Mouse (Mus musculus) lung, embryonic 15.5 days (tissue): ENCODE data around the gene Grap2. TPM values are rescaled to one million over a fixed set of nuclear protein-coding genes. Genes with fewer than 3 reads are reported as not detected.
"Not testable (repeated sequence)": the region's sequence is repeated elsewhere in the genome, so short reads cannot be mapped to it uniquely, and the experiment has no call there.

Experiments used
- ATAC-seq: fragments of 200-750 bp; cut with Nextera tagmentation; 2 replicates; pipeline ENCODE4 v1.8.0; 2017; ENCODE audit warnings: moderate number of reproducible peaks, borderline replicate concordance; ENCODE audit not compliant: low FRiP score, low TSS enrichment; ENCODE audit errors: extremely low read depth
- H3K27ac ChIP-seq: fragments of 300-500 bp; sonication (generic); 2 replicates; pipeline ENCODE4 v1.5.1; 2015; ENCODE audit warnings: moderate library complexity, mild to moderate bottlenecking, inconsistent platforms
- H3K27me3 ChIP-seq: fragments of 300-500 bp; sonication (generic); 2 replicates; pipeline ENCODE4 v1.6.1; 2015; ENCODE audit warnings: inconsistent platforms
- H3K36me3 ChIP-seq: fragments of 300-500 bp; sonication (generic); 2 replicates; pipeline ENCODE4 v1.6.1; 2015; ENCODE audit warnings: inconsistent platforms
- H3K4me1 ChIP-seq: fragments of 300-500 bp; sonication (generic); 2 replicates; pipeline ENCODE4 v1.6.1; 2015; ENCODE audit warnings: inconsistent platforms
- H3K4me2 ChIP-seq: fragments of 300-500 bp; sonication (generic); 2 replicates; pipeline ENCODE4 v1.6.1; 2015; ENCODE audit warnings: inconsistent platforms, mild to moderate bottlenecking, moderate library complexity
- H3K4me3 ChIP-seq: fragments of 300-500 bp; sonication (generic); 2 replicates; pipeline ENCODE4 v1.5.1; 2015; ENCODE audit warnings: mild to moderate bottlenecking, inconsistent platforms
- H3K9ac ChIP-seq: fragments of 300-500 bp; sonication (generic); 2 replicates; pipeline ENCODE4 v1.6.1; 2015; ENCODE audit warnings: inconsistent platforms
- H3K9me3 ChIP-seq: fragments of 300-500 bp; sonication (generic); 2 replicates; pipeline ENCODE4 v1.6.1; 2016; ENCODE audit warnings: inconsistent platforms
- WGBS: fragments of 180-500 bp; shearing (Covaris S2); methylation state at CpG from one replicate; pipeline ENCODE4 v1.1.7; 2015; 5-methylcytosine and 5-hydroxymethylcytosine counted together
- polyA plus RNA-seq: library from polyadenylated mRNA; unstranded; fragments of >200 nt; fragmentation: Nextera tagmentation; extraction: Ambion mirVana; gene quantifications from 2 replicates; pipeline ENCODE4 v1.2.1, GENCODE M21; 2015

Gene Grap2
- polyA plus RNA-seq, 1 experiment from 2014 or later, result 2.4 TPM

- Histone ChIP-seq H3K9me3 (no peaks in the 10 kb centered on the region), H3K27me3 (peaks cover 9% of the 10 kb centered on the region; the same call in 1 of the 2 replicates), H3K27ac (no peak overlapping the region), H3K4me1 (no peaks in the 10 kb centered on the region), H3K9ac (no peak overlapping the region), H3K36me3 (no peaks in the 10 kb centered on the region), H3K4me2 (no peak overlapping the region), H3K4me3 (no peak overlapping the region)
- no peak; the same call in 1 of the 2 replicates for ATAC-seq
- 46% methylated on average over 7 of the region's 7 CpGs for WGBS
These were observed 3.2 kb upstream of the Grap2 start for GRCm38 (mm10) chr15:80569205-80569604.

- 90% methylated on average over 1 of the region's 1 CpGs for WGBS
- ATAC-seq, result no peak
- H3K4me2 ChIP-seq, result no peak overlapping the region
- H3K27me3 ChIP-seq, result peaks cover 10% of the 10 kb centered on the region; the same call in 1 of the 2 replicates
- H3K36me3 ChIP-seq, result no peaks in the 10 kb centered on the region
- H3K27ac ChIP-seq, result no peak overlapping the region
- no peak overlapping the region for H3K9ac ChIP-seq
- H3K9me3 ChIP-seq, result no peaks in the 10 kb centered on the region
- no peaks in the 10 kb centered on the region for H3K4me1 ChIP-seq
- H3K4me3 ChIP-seq, result no peak overlapping the region
These were observed 2.2 kb upstream of the Grap2 start for GRCm38 (mm10) chr15:80570226-80570625.

GRCm38 (mm10) chr15:80571611-80572010 is 783 bp upstream of the Grap2 start:
- 59% methylated on average over 7 of the region's 7 CpGs for WGBS

GRCm38 (mm10) chr15:80572811-80573520 is 572 bp downstream of the Grap2 start:
- Histone ChIP-seq H3K4me2 (no peak overlapping the region), H3K27ac (no peak overlapping the region), H3K9me3 (no peaks in the 10 kb centered on the region), H3K4me3 (no peak overlapping the region), H3K27me3 (peaks cover 31% of the 10 kb centered on the region; the same call in 1 of the 2 replicates), H3K9ac (no peak overlapping the region), H3K4me1 (no peaks in the 10 kb centered on the region), H3K36me3 (no peaks in the 10 kb centered on the region)
- 70% methylated on average over 9 of the region's 9 CpGs for WGBS
- ATAC-seq, result no peak

More at GRCm38 (mm10) chr15:80571611-80572010, 783 bp upstream of the Grap2 start:
- H3K27ac ChIP-seq, result no peak overlapping the region
- H3K27me3 ChIP-seq, result peaks cover 20% of the 10 kb centered on the region; the same call in 1 of the 2 replicates
- no peak overlapping the region for H3K9ac ChIP-seq
- H3K4me1 ChIP-seq, result no peaks in the 10 kb centered on the region
- ATAC-seq, result no peak
- H3K36me3 ChIP-seq, result no peaks in the 10 kb centered on the region
- no peaks in the 10 kb centered on the region for H3K9me3 ChIP-seq
- no peak overlapping the region for H3K4me3 ChIP-seq
- H3K4me2 ChIP-seq, result no peak overlapping the region

GRCm38 (mm10) chr15:80574211-80575040 is 2.0 kb downstream of the Grap2 start:
- no peaks in the 10 kb centered on the region for H3K4me1 ChIP-seq
- WGBS, result 89% methylated on average over 17 of the region's 17 CpGs
- no peak for ATAC-seq
- no peaks in the 10 kb centered on the region for H3K9me3 ChIP-seq
- H3K4me3 ChIP-seq, result no peak overlapping the region
- H3K27ac ChIP-seq, result no peak overlapping the region
- no peak overlapping the region for H3K9ac ChIP-seq
- H3K27me3 ChIP-seq, result peaks cover 36% of the 10 kb centered on the region
- H3K36me3 ChIP-seq, result no peaks in the 10 kb centered on the region
- no peak overlapping the region for H3K4me2 ChIP-seq

- H3K4me1 ChIP-seq, result no peaks in the 10 kb centered on the region
- H3K27me3 ChIP-seq, result peaks cover 36% of the 10 kb centered on the region
- no peak overlapping the region for H3K4me2 ChIP-seq
- no peaks in the 10 kb centered on the region for H3K9me3 ChIP-seq
- H3K4me3 ChIP-seq, result no peak overlapping the region
- no peak for ATAC-seq
- no peak overlapping the region for H3K9ac ChIP-seq
- H3K27ac ChIP-seq, result no peak overlapping the region
- no peaks in the 10 kb centered on the region for H3K36me3 ChIP-seq
- 87% methylated on average over 13 of the region's 13 CpGs for WGBS
These were observed 3.5 kb downstream of the Grap2 start for GRCm38 (mm10) chr15:80575817-80576370.

- no peak for ATAC-seq
- no peaks in the 10 kb centered on the region for H3K36me3 ChIP-seq
- H3K27ac ChIP-seq, result no peak overlapping the region
- peaks cover 35% of the 10 kb centered on the region for H3K27me3 ChIP-seq
- no peak overlapping the region for H3K9ac ChIP-seq
- WGBS, result 66% methylated on average over 11 of the region's 11 CpGs
- no peak overlapping the region for H3K4me3 ChIP-seq
- H3K9me3 ChIP-seq, result no peaks in the 10 kb centered on the region
- no peak overlapping the region for H3K4me2 ChIP-seq
- H3K4me1 ChIP-seq, result no peaks in the 10 kb centered on the region
These were observed 4.1 kb downstream of the Grap2 start for GRCm38 (mm10) chr15:80576415-80576994.

- H3K36me3 ChIP-seq, result no peaks in the 10 kb centered on the region
- no peak overlapping the region for H3K4me2 ChIP-seq
- no peak overlapping the region for H3K4me3 ChIP-seq
- peaks cover 27% of the 10 kb centered on the region for H3K27me3 ChIP-seq
- ATAC-seq, result no peak
- WGBS, result 21% methylated on average over 22 of the region's 22 CpGs
- H3K9me3 ChIP-seq, result no peaks in the 10 kb centered on the region
- no peak overlapping the region for H3K27ac ChIP-seq
- no peak overlapping the region for H3K9ac ChIP-seq
- no peaks in the 10 kb centered on the region for H3K4me1 ChIP-seq
These were observed 5.0 kb downstream of the Grap2 start for GRCm38 (mm10) chr15:80577166-80577960.

GRCm38 (mm10) chr15:80579121-80579520 is 6.7 kb downstream of the Grap2 start:
- H3K4me3 ChIP-seq, result no peak overlapping the region
- peaks cover 27% of the 10 kb centered on the region for H3K27me3 ChIP-seq
- no peak for ATAC-seq
- WGBS, result 41% methylated on average over 3 of the region's 3 CpGs
- H3K4me2 ChIP-seq, result no peak overlapping the region
- H3K9me3 ChIP-seq, result no peaks in the 10 kb centered on the region
- H3K27ac ChIP-seq, result no peak overlapping the region
- no peaks in the 10 kb centered on the region for H3K36me3 ChIP-seq
- no peaks in the 10 kb centered on the region for H3K4me1 ChIP-seq
- no peak overlapping the region for H3K9ac ChIP-seq

GRCm38 (mm10) chr15:80580585-80580984 is 8.2 kb downstream of the Grap2 start:
- H3K4me3 ChIP-seq, H3K4me2 ChIP-seq, H3K9ac ChIP-seq, H3K27ac ChIP-seq, H3K9me3 ChIP-seq, H3K4me1 ChIP-seq, H3K36me3 ChIP-seq, ATAC-seq: not testable (repeated sequence)
- 62% methylated on average over 1 of the region's 1 CpGs for WGBS
- H3K27me3 ChIP-seq, result peaks cover 24% of the 10 kb centered on the region
